Mouse (Mus musculus): Measurements from ENCODE around the gene Extl1. TPM values are rescaled to one million over a fixed set of nuclear protein-coding genes. Genes with fewer than 3 reads are reported as not detected.

Gene Extl1
- polyA plus RNA-seq, 1 experiment from 2014 or later, result 0.18 TPM

DNA sequence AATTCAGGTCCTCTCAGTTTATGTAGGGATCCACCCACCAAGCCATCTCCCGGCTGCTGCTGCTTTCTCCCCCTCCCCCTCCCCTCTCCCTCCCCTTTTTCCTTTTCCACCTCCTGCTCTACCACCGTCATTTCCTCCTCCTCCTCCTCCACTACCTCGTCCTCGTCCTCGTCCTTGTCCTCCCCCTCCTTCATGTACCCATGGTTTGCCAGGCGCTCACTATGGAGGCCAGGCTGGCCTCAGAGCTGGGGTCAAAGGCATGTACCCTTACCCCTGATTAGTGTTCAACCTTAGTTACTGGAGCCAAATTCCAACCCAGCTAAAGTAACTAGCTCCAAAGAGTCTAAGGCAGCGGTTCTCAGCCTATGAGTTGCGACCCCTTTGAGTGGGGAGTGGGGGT, 55.5 kb downstream of the Extl1 start:
- no peak overlapping the region for H3K27ac ChIP-seq
- H3K9me3 ChIP-seq (replicated peaks), result no peaks in the 10 kb centered on the region
- no peak for ATAC-seq (ENCODE audit: low read depth)
- DNase-seq, result no peak
- WGBS (ENCODE audit: insufficient replicate concordance), result 36% methylated on average over 8 of the region's 8 CpGs
- no peaks in the 10 kb centered on the region for H3K36me3 ChIP-seq
- H3K9ac ChIP-seq, result no peak overlapping the region
- H3K4me1 ChIP-seq (replicated peaks), result no peaks in the 10 kb centered on the region
- no peak overlapping the region for H3K4me3 ChIP-seq (replicated peaks)
- no peaks in the 10 kb centered on the region for H3K27me3 ChIP-seq
- no peak overlapping the region for H3K4me2 ChIP-seq

DNA sequence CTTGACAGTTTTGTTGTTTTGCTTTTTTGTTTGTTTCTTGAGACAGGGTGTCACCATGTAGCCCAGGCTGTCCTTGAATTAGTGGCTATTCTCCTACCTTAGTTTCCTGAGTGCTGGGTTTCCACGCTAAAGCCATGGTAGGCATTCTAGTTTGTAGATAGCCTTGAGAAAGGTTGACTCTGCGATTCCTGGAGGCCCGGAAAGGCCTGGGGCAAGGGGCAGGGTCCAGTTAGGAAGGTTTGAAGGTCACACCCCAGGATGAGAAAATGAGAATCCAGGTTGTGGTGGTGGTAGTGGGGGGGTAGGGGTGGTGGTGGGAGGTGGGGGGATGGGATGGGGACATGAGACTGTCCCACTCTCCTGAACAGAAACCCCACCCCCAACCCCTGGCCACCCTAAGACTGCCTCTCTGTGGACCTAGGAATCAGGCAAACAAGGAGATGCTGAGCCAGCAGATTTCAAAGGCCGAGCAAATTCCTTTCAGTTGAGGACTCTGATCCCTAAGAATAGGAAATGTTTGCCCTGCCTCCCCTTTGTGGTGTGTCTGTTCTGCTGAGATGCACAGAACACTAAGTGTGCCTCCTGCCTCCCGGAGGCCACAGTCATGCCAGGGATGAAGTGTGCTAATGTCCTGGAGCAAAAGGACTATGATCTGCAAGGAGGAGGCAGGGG, 56.7 kb downstream of the Extl1 start:
- H3K4me2 ChIP-seq, result no peak overlapping the region
- DNase-seq (no peak), ATAC-seq (ENCODE audit: low read depth) (no peak)
- H3K36me3 ChIP-seq, result no peaks in the 10 kb centered on the region
- WGBS (ENCODE audit: insufficient replicate concordance), result 52% methylated on average over 5 of the region's 5 CpGs
- H3K27ac ChIP-seq, result no peak overlapping the region
- no peaks in the 10 kb centered on the region for H3K9me3 ChIP-seq (replicated peaks)
- H3K9ac ChIP-seq, result no peak overlapping the region
- H3K27me3 ChIP-seq, result no peaks in the 10 kb centered on the region
- H3K4me3 ChIP-seq (replicated peaks), result no peak overlapping the region
- H3K4me1 ChIP-seq (replicated peaks), result no peaks in the 10 kb centered on the region

DNA sequence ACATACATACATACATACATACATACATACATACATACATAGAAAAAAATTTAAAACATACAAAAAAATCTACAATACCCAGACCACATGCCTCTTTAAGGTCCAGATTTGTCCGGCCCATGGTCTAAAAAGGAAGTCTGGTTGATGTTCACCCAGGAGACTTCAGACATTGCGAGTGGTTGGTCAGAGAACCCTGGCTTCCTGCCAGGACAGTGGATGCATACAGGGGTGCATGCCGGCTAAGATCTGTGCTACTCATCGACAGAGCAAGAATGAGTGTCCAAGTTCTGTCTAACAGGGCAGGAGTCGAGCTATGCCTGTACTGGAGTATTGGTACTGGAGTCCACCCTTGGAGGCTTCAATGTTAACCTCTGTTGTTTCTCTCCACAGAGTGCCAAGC, 59.0 kb downstream of the Extl1 start:
- no peak overlapping the region for H3K27ac ChIP-seq
- DNase-seq (no peak), ATAC-seq (ENCODE audit: low read depth) (no peak)
- H3K4me2 ChIP-seq, result no peak overlapping the region
- H3K27me3 ChIP-seq, result no peaks in the 10 kb centered on the region
- H3K9ac ChIP-seq, result no peak overlapping the region
- H3K36me3 ChIP-seq, result no peaks in the 10 kb centered on the region
- no peak overlapping the region for H3K4me3 ChIP-seq (replicated peaks)
- H3K4me1 ChIP-seq (replicated peaks), result no peaks in the 10 kb centered on the region
- no peaks in the 10 kb centered on the region for H3K9me3 ChIP-seq (replicated peaks)
- 40% methylated on average over 5 of the region's 5 CpGs for WGBS (ENCODE audit: insufficient replicate concordance)

DNA sequence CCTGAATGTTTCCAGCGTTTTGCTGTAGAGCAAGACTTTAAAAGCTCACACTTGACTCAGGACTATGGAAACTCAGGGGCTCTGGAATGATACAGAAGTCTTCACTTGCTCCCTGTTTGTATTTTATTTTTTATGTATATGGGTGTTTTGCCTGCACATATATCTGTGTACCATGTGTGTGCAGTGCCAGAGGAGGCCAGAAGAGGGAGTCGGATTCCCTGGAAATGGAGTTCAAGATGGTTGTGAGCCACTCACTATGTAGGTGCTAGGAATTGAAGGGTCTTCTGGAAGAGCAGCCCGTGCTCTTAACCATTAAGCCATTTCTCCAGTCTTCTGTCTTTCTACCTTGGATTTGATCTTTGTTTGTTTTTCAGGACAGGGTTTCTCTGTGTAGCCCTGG, 62.1 kb downstream of the Extl1 start:
- H3K9me3 ChIP-seq (replicated peaks), result no peaks in the 10 kb centered on the region
- WGBS (ENCODE audit: insufficient replicate concordance), result 36% methylated on average over 3 of the region's 3 CpGs
- no peak overlapping the region for H3K9ac ChIP-seq
- DNase-seq (no peak), ATAC-seq (ENCODE audit: low read depth) (no peak)
- H3K4me3 ChIP-seq (replicated peaks), result no peak overlapping the region
- H3K27ac ChIP-seq, result no peak overlapping the region
- no peaks in the 10 kb centered on the region for H3K36me3 ChIP-seq
- H3K27me3 ChIP-seq, result 0 out of 2 replicates have a peak, but pooled peaks cover under 1% of the 10 kb centered on the region
- no peaks in the 10 kb centered on the region for H3K4me1 ChIP-seq (replicated peaks)
- no peak overlapping the region for H3K4me2 ChIP-seq

DNA sequence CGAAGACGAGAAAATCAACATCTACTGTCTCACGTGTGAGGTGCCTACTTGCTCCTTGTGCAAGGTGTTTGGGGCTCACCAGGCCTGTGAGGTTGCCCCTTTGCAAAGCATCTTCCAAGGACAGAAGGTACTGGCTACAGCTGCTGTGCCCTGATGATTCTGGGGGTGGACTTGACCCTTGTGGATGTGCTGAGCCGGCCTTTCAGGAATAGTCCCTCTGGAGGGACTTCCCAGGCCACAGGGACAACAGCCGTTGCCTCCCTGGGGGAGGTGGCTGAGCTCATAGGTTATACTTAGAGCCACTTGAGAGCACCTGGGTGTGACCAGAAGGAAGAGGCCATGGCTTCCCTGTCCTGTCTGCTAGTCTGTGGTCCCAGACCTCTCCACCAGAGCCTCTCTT, 64.0 kb downstream of the Extl1 start:
- Histone ChIP-seq H3K27ac (no peak overlapping the region), H3K4me1 (replicated peaks) (no peaks in the 10 kb centered on the region), H3K36me3 (no peaks in the 10 kb centered on the region), H3K27me3 (0 out of 2 replicates have a peak, but pooled peaks cover 7% of the 10 kb centered on the region), H3K4me2 (no peak overlapping the region), H3K9me3 (replicated peaks) (no peaks in the 10 kb centered on the region), H3K9ac (no peak overlapping the region), H3K4me3 (replicated peaks) (no peak overlapping the region)
- DNase-seq (no peak), ATAC-seq (ENCODE audit: low read depth) (no peak)
- 61% methylated on average over 5 of the region's 5 CpGs for WGBS (ENCODE audit: insufficient replicate concordance)

DNA sequence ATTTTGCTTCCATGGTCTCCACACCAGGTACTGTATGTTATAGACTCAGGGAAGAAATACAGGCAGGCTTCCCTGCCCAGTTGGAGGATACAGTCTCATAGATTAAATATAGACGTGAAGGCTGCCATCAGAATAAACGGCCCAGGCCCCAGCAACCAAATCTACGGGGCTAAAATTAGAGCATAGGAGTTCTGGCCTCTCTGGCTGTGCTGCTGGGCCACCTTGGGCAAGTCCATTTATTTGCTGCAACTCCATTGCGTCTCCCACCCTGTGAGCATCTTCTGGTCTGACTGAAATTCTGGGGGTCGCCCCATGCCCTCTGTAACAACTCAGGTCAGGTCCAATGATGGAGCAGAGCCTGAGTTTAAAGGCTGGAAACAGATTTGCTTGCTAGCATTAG, 64.6 kb downstream of the Extl1 start:
- Histone ChIP-seq H3K4me1 (replicated peaks) (no peaks in the 10 kb centered on the region), H3K27ac (no peak overlapping the region), H3K9ac (no peak overlapping the region), H3K4me2 (no peak overlapping the region), H3K27me3 (0 out of 2 replicates have a peak, but pooled peaks cover 7% of the 10 kb centered on the region), H3K4me3 (replicated peaks) (no peak overlapping the region), H3K36me3 (no peaks in the 10 kb centered on the region), H3K9me3 (replicated peaks) (no peaks in the 10 kb centered on the region)
- WGBS (ENCODE audit: insufficient replicate concordance), result 68% methylated on average over 5 of the region's 5 CpGs
- no peak for ATAC-seq (ENCODE audit: low read depth)
- DNase-seq, result no peak

DNA sequence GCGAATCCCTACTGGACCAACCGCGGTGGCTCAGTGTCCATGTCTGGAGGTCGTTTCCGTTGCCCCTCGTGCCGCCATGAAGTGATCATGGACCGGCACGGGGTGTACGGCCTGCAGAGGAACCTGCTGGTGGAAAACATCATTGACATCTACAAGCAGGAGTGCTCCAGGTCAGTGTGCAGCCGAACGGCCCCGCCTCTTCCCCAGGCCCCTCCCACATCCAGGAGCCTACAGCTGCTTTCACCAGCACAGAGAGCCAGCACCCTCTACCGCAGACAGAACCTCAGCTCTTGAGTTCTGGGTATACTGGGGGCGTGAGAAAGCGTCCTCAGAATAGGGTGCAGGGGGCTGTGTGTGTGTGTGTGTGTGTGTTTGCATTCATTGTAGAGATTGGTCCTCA, 67.3 kb downstream of the Extl1 start:
- Histone ChIP-seq H3K36me3 (no peaks in the 10 kb centered on the region), H3K4me3 (replicated peaks) (no peak overlapping the region), H3K9me3 (replicated peaks) (peaks cover 5% of the 10 kb centered on the region), H3K4me1 (replicated peaks) (no peaks in the 10 kb centered on the region), H3K4me2 (no peak overlapping the region), H3K27me3 (0 out of 2 replicates have a peak, but pooled peaks cover 7% of the 10 kb centered on the region), H3K27ac (no peak overlapping the region), H3K9ac (no peak overlapping the region)
- ATAC-seq (ENCODE audit: low read depth) (no peak), DNase-seq (no peak)
- WGBS (ENCODE audit: insufficient replicate concordance), result 40% methylated on average over 16 of the region's 16 CpGs

DNA sequence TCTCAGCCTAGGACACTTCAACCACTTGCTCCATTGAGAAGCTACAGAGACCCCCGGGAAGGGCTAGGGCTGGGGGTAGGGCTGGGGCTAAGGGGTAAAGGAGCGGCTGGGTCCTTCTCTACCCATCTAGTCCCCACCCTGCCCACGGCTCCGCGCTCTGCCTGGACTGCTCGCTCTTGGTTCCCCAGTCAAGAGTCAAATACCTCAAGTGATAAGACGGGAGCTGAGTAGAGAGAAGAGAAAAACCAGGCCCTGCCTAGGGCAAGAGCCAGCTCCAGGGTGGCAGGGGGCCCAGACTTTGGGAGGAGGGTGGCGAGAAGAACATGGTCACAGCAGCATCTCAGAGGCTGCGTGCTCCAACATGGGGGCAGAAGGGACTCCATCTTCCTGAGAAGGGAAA, 68.2 kb downstream of the Extl1 start:
- Histone ChIP-seq H3K9ac (no peak overlapping the region), H3K9me3 (replicated peaks) (peaks cover 5% of the 10 kb centered on the region), H3K4me2 (no peak overlapping the region), H3K4me1 (replicated peaks) (no peaks in the 10 kb centered on the region), H3K4me3 (replicated peaks) (no peak overlapping the region), H3K36me3 (no peaks in the 10 kb centered on the region), H3K27ac (no peak overlapping the region), H3K27me3 (0 out of 2 replicates have a peak, but pooled peaks cover 7% of the 10 kb centered on the region)
- ATAC-seq (ENCODE audit: low read depth) (no peak), DNase-seq (no peak)
- 49% methylated on average over 9 of the region's 9 CpGs for WGBS (ENCODE audit: insufficient replicate concordance)

DNA sequence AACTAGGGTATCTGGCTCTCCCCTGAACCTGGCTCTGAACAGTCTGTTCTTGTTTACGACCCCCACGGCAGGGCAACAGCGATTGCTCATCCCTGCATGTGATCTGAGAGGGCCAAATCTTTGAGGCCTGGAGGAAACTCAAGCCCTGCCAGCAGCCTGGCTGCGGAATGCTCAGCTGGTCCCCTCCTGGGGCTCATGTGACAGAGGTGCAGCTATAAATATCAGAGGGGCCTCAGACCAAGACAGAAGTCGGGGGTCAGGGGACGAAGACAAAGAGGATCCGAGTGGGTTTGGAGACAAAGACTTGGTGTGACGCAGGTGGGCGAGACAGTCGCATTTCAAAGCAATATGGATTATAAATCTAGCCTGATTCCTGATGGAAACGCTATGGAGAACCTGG, 68.8 kb downstream of the Extl1 start, which contains the start of gene Trim63:
Trim63 (plus strand) TSS at position 245 of the 400 bp plus-strand sequence.
- Histone ChIP-seq H3K27ac (no peak within 1 kb of the TSS), H3K4me2 (no peak within 1 kb of the TSS), H3K4me1 (replicated peaks) (no peaks in the 10 kb centered on the region), H3K27me3 (0 out of 2 replicates have a peak, but pooled peaks cover 7% of the 10 kb centered on the region), H3K36me3 (no peaks in the 10 kb centered on the region), H3K9ac (no peak within 1 kb of the TSS), H3K4me3 (replicated peaks) (no peak within 1 kb of the TSS), H3K9me3 (replicated peaks) (peaks cover 5% of the 10 kb centered on the region)
- 32% methylated on average over 11 of the region's 11 CpGs for WGBS (ENCODE audit: insufficient replicate concordance)
- DNase-seq (no peak), ATAC-seq (ENCODE audit: low read depth) (no peak)

DNA sequence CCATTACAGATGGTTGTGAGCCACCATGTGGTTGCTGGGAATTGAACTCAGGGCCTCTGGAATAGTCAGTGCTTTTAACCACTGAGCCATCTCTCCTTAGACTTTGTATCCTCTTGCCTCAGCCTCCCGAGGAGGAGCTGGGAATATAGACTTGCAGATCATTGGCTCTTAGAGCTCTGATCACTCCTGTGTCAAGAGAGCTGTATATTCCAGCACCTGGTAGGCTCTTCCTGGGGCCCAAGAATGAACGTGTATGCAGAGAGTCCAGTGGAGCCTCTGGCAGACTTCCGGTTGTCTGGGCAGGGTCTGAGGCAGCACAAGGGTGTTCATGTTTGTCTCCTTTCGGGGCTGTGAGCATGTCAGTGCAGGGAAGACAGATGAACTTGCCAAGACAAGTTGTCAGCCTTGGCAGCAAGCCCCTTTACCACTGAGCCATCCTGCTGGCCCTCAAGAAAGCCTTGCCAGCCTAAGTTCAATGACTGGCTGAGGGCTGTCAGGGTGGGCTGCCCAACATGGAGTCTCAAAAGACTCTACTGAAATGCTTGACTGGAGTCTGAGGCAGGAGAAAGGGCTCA, 69.5 kb downstream of the Extl1 start:
- WGBS (ENCODE audit: insufficient replicate concordance), result 56% methylated on average over 4 of the region's 4 CpGs

DNA sequence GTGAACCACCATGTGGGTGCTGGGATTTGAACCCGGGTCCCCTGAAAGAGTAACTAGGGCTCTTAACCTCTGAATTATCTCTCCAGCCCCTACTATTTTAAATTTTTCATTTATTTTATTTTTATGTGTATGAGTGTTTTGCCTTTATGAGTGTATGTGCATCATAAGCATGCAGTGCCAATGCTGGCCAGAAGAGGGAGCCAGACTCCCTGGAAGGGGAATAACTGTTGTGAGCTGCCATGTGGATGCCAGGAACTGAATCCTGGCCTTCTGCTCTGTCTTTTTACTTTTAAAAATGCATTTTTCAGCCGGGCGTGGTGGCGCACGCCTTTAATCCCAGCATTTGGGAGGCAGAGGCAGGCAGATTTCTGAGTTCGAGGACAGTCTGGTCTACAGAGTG, 70.7 kb downstream of the Extl1 start:
- DNase-seq (no peak), ATAC-seq (ENCODE audit: low read depth) (no peak)
- H3K4me2 ChIP-seq, result no peak overlapping the region
- H3K4me3 ChIP-seq (replicated peaks), result no peak overlapping the region
- H3K9ac ChIP-seq, result no peak overlapping the region
- 80% methylated on average over 6 of the region's 6 CpGs for WGBS (ENCODE audit: insufficient replicate concordance)
- H3K9me3 ChIP-seq (replicated peaks), result peaks cover 5% of the 10 kb centered on the region
- H3K36me3 ChIP-seq, result no peaks in the 10 kb centered on the region
- H3K4me1 ChIP-seq (replicated peaks), result no peaks in the 10 kb centered on the region; the same call in 1 of the 2 replicates
- 0 out of 2 replicates have a peak, but pooled peaks cover 7% of the 10 kb centered on the region for H3K27me3 ChIP-seq
- H3K27ac ChIP-seq, result no peak overlapping the region

More for the DNA sequence above, 69.5 kb downstream of the Extl1 start:
- H3K4me1 ChIP-seq (replicated peaks), result no peaks in the 10 kb centered on the region
- no peak overlapping the region for H3K27ac ChIP-seq
- no peaks in the 10 kb centered on the region for H3K36me3 ChIP-seq
- DNase-seq, result no peak
- H3K27me3 ChIP-seq, result 0 out of 2 replicates have a peak, but pooled peaks cover 7% of the 10 kb centered on the region
- no peak for ATAC-seq (ENCODE audit: low read depth)
- no peak overlapping the region for H3K4me2 ChIP-seq
- H3K9me3 ChIP-seq (replicated peaks), result peaks cover 5% of the 10 kb centered on the region
- no peak overlapping the region for H3K9ac ChIP-seq
- no peak overlapping the region for H3K4me3 ChIP-seq (replicated peaks)

DNA sequence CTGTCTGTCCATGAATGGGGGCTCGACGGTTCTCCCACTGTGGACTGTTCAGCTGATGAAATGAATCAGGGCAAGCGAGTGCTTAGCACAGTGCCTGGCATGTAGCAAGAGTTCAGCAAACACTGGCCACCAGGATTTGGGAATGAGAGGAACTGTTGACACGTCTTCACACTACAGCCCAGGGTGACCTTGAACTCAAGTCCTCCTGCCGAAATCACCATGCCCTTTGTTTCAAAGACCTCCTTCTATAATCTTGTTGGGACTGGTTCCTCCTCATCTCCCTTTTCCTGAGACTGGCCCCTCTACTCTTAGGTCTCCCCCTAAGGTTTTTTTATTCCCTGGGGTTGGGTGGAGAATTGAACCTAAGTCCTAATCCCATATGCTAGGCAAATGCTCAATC, 71.3 kb downstream of the Extl1 start:
- Histone ChIP-seq H3K27me3 (0 out of 2 replicates have a peak, but pooled peaks cover 7% of the 10 kb centered on the region), H3K27ac (no peak overlapping the region), H3K9me3 (replicated peaks) (peaks cover 5% of the 10 kb centered on the region), H3K4me1 (replicated peaks) (peaks cover 3% of the 10 kb centered on the region), H3K4me2 (no peak overlapping the region), H3K36me3 (no peaks in the 10 kb centered on the region), H3K4me3 (replicated peaks) (no peak overlapping the region), H3K9ac (no peak overlapping the region)
- WGBS (ENCODE audit: insufficient replicate concordance), result 78% methylated on average over 5 of the region's 5 CpGs
- DNase-seq (no peak), ATAC-seq (ENCODE audit: low read depth) (no peak)
